Mouse (Mus musculus) common myeloid progenitor, adult 5-6 weeks (primary cell): Measurements from ENCODE around the gene Mst1. TPM values are rescaled to one million over a fixed set of nuclear protein-coding genes. Genes with fewer than 3 reads are reported as not detected.

Experiments used
- ATAC-seq: replicated peaks from 2 replicates; pipeline ENCODE4 v1.8.0; 2016; ENCODE audit warnings: low read depth, mild to moderate bottlenecking, moderate TSS enrichment, inconsistent platforms; ENCODE audit not compliant: poor library complexity, severe bottlenecking
- total RNA-seq: library from RNA; stranded (forward); fragments of 200-1000, 187-1606 nt; gene quantifications from 2 replicates; pipeline ENCODE4 v1.2.3, GENCODE M21; 2017

Mst1 gene
- total RNA-seq, 1 experiment from 2014 or later = not detected

DNA sequence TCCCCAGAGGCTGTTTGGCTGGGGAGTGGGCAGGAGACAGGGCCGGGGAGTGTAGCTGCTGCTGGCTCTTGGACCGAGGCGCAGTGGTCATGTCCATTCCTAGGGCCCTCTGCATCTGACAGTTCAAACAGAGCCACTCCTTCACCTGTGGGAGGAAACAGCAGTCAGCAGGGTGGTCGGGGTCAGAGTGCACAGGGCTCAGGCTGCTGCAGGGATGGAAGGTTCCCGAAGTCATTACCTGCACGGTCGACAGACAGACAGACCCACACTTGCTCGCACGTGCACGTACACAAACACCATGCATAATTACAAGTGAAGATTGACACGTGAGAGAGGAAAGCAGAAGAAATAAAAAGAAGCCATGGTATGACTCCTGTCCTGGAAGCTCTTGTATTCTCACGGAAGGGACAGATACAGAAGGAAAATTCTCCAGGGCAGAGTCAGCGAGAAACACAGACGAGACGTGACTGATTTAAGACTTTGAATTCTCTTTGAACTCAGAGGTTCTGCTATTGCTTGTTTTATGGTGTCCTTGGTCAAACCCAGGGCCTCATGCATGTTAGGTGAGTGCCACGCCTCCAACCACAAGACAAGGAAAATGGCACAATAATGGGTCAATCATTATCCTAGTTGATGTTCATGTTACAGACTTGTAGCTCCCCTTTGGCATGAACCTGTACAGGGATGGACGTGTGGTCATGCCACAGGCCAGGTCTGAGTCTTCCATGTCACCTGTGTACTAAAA is 46.4 kb downstream of the Mst1 start:
- ATAC-seq = no peak

DNA sequence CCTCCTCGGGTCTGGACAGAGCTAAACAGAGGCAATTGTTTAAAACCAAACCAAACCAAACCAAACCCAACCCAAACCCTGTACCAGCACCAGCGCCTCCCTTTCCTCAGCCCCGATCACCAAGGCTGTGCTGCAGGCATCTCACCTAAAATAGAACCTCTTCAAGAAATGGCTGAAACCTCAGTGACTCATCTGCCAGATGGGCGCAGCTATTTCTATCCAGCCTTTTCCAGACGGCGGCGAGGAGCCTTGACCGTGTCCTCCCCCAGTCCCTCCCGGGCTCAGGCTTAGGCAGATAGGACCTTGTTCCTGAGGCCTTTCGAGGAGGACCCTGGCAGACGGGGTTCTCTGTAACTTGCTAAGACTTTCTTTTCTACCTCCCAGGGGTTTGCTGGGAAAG is 48.0 kb downstream of the Mst1 start:
- ATAC-seq = no peak

DNA sequence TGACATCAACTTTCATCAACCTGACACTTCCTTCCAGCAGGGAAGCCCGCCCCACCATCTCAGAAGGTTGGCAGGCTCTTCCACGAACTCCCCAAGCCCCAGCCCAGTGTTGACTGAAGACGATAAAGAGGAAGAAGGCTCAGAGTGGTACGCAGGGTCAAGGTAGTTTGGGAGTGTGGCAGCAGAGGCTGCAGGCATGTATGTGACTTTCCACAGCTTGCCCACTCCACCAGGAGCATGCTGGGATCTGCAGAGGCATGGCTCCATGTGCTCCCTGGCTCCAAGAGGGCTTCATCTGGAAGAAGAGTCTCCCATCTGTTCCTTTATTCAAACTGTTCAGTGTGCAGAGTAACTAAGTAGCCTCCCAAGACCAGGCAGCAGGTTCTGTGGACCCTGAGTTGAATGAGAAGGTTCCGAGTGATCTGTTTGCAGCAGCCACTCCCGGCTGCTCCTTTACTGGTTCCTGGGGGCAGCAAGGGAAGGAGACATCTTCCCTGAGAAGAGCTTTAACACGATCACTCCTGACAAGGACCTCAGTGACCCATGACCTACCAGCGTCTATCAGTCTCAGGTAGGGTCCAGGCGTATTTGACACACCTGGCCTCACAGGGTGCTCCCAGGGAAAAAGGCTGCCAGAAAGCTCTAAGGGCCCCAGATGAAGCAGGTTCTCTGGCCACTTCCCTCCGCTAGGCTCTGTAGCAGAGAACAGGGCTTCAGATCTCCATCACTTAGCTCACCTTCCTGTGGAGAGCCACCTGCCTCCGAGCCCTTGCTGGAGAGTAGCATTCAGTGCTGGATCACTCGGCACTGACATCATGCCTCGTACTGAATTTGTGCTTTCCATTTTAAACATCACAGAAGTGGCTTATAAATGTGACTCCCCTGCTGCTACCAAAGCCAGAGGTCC is 49.1 kb downstream of the Mst1 start:
- no peak for ATAC-seq

DNA sequence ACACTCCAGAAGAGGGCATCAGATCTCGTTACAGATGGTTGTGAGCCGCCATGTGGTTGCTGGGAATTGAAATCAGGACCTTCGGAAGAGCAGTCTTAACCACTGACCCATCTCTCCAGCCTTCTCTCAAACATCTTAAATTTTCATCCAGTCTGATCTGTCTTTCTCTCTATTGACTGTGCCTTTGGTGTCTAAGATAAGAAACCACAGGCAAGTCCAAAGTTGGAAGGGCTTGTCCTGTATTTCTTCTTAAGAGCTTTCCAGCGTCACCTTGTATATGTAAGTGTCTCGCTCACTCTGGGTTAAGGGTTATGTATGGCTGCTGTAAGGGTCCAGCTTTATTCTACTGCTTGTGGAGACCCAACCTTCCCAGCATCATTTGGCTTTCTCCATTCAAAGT is 51.3 kb downstream of the Mst1 start:
- no peak for ATAC-seq

DNA sequence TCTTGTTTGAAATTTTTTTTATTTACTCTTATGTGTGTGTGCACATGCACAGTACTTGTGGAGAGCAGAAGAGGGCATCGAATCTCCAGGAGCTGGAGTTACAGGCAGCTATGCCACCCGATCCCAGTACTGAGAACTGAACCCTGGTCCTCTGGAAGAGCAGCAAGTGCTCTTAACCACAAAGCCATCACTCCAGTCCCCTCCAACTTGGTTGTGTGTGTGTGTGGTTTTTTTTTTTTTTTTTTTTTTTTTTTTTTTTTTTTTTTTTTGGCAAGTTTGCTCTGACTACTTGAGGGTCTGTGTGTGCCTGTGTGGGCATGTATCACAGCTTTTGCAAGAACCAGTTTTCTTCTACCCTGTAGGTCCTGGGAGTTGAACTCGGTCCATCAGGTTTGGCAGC is 52.1 kb downstream of the Mst1 start:
- no peak for ATAC-seq

DNA sequence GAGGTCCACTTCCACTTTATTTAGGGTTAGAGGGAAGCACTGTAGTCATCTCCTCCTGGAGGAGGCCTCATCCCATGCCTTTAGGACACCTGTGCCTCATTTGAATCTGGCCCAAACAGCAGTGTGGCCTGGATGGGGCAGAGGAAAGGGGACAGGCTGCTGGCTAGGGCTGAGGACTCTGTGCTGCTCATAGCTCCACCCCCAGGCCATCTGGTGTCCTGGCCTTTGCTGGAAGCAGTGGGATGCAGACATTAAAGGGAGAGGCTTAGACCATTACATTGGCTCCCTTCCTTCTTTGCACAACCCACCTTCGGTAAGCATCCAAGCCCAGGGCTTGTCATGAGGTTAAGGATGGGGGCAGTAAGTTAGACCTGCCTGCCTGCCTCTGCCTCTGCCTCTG is 53.2 kb downstream of the Mst1 start:
- ATAC-seq = no peak

Other genes starting within 250 kb of the Mst1 start
- 173 and 180 TPM in 2 replicates for gene Rbm6, start 207.2 kb upstream of the Mst1 start, total RNA-seq
- gene Mon1a, start 192.3 kb upstream of the Mst1 start, total RNA-seq = 11.1 and 16.3 TPM in 2 replicates
- 0.41 TPM in 1 of 2 replicates, not detected in the other for gene Mst1r, start 173.6 kb upstream of the Mst1 start, total RNA-seq
- not detected in 2 replicates for gene Actl11, start 152.0 kb upstream of the Mst1 start, total RNA-seq
- gene Camkv, start 144.8 kb upstream of the Mst1 start, total RNA-seq = 0.32 TPM in 1 of 2 replicates, not detected in the other
- gene Traip, start 130.3 kb upstream of the Mst1 start, total RNA-seq = 12.8 and 23.2 TPM in 2 replicates
- gene Uba7, start 104.9 kb upstream of the Mst1 start, total RNA-seq = 42.5 and 52.7 TPM in 2 replicates
- gene Gm20661, start 97.4 kb upstream of the Mst1 start, total RNA-seq = not detected in 2 replicates
- gene Inka1, start 94.6 kb upstream of the Mst1 start, total RNA-seq = 38.5 and 45.8 TPM in 2 replicates
- gene Cdhr4, start 87.9 kb upstream of the Mst1 start, total RNA-seq = 0.18 TPM in 1 of 2 replicates, not detected in the other
- not detected in 2 replicates for gene Gm20662, start 84.1 kb upstream of the Mst1 start, total RNA-seq
- gene Ip6k1, start 77.9 kb upstream of the Mst1 start, total RNA-seq = 29.5 and 169 TPM in 2 replicates
- gene Gmppb, start 31.2 kb upstream of the Mst1 start, total RNA-seq = 10.7 and 13.0 TPM in 2 replicates
- 0.49 and 3.3 TPM in 2 replicates for gene Amigo3, start 27.3 kb upstream of the Mst1 start, total RNA-seq
- gene Rnf123, start 2.9 kb downstream of the Mst1 start, total RNA-seq = 25.7 and 26.2 TPM in 2 replicates
- gene Apeh, start 14.2 kb downstream of the Mst1 start, total RNA-seq = 60.8 and 79.3 TPM in 2 replicates
- 3.5 and 4.0 TPM in 2 replicates for gene Bsn, start 109.9 kb downstream of the Mst1 start, total RNA-seq
- 7.7 and 10.9 TPM in 2 replicates for gene Dag1, start 183.5 kb downstream of the Mst1 start, total RNA-seq
- gene Nicn1, start 210.0 kb downstream of the Mst1 start, total RNA-seq = 8.2 and 9.0 TPM in 2 replicates
- 0.82 TPM in 1 of 2 replicates, not detected in the other for gene Amt, start 216.4 kb downstream of the Mst1 start, total RNA-seq
- 256 and 280 TPM in 2 replicates for gene Rhoa, start 225.7 kb downstream of the Mst1 start, total RNA-seq
- gene Tcta, start 225.7 kb downstream of the Mst1 start, total RNA-seq = 5.4 and 7.9 TPM in 2 replicates